Mouse (Mus musculus) lung, adult 18-20 months (tissue): ENCODE results near the gene Cul4a.

Source experiments
- DNase-seq, 2 experiments: peaks; one replicate each; pipeline ENCODE4 v3.0.0; 2022; ENCODE audit warnings: mixed read lengths in 2 of 2

Gene Cul4a

GRCm38 (mm10) chr8:13180911-13181690 lies 75.7 kb downstream of the Cul4a start:
- peak in 1 of 2 experiments; percentile 18 for DNase-seq

GRCm38 (mm10) chr8:13181691-13181976 lies 76.2 kb downstream of the Cul4a start:
- DNase-seq, result no peak

- DNase-seq, result peak in 1 of 2 experiments; percentile 37
Measured at GRCm38 (mm10) chr8:13186819-13187218, 81.4 kb downstream of the Cul4a start.

- DNase-seq, result no peak
Measured at GRCm38 (mm10) chr8:13187229-13187628, 81.8 kb downstream of the Cul4a start.

GRCm38 (mm10) chr8:13187638-13188037 lies 82.2 kb downstream of the Cul4a start:
- no peak for DNase-seq

- DNase-seq, result no peak
Measured at GRCm38 (mm10) chr8:13188052-13188555, 82.7 kb downstream of the Cul4a start.

GRCm38 (mm10) chr8:13188857-13189256 lies 83.4 kb downstream of the Cul4a start:
- no peak for DNase-seq

GRCm38 (mm10) chr8:13190235-13190634 lies 84.8 kb downstream of the Cul4a start:
- peak; percentile 76 to 84 for DNase-seq

- DNase-seq, result no peak
Measured at GRCm38 (mm10) chr8:13194818-13195217, 89.4 kb downstream of the Cul4a start.

GRCm38 (mm10) chr8:13197493-13197892 lies 92.1 kb downstream of the Cul4a start:
- no peak for DNase-seq
